In genomic region chr6:8996301-8996943, GRCm38 (mm10) we compare ENCODE assay signal across 9 mouse cellular contexts. TPM values are rescaled to one million over a fixed set of nuclear protein-coding genes. Genes with fewer than 3 reads are reported as not detected.
A peak's percentile ranks its signal among the peaks of the same experiment; 100 is the strongest.
DNase-seq lines count a peak whose midpoint lies in the region; ATAC-seq lines count a peak whose summit lies in the region.
"Had no signal": no experiment of that assay in that cellular context is flagged by ENCODE, and none has a peak within 500 bp of the region (broad histone marks: within the 10 kb centered on the region; RNA-seq: fewer than 3 reads in every experiment).

No protein-coding gene starts in this region.

- H3K36me3 ChIP-seq in hindbrain, embryonic 16.5 days (ENCODE audit: control insufficient read depth, insufficient read depth, low read length), result no peaks in the 10 kb centered on the region
- no peaks in the 10 kb centered on the region for H3K36me3 ChIP-seq in hindbrain, embryonic 13.5 days
- H3K36me3 ChIP-seq: embryonic facial prominence, embryonic 15.5 days had no signal

- intact Hi-C loops in heart, postnatal 10 days (cut with DNase I), result no loop called here

- H3K4me2 ChIP-seq in hindbrain, embryonic 16.5 days (ENCODE audit: low read length), result no peak overlapping the region
- no peak overlapping the region for H3K4me2 ChIP-seq in hindbrain, embryonic 13.5 days
- H3K4me2 ChIP-seq: embryonic facial prominence, embryonic 15.5 days had no signal

- WGBS in hindbrain, embryonic 16.5 days, result 57% methylated on average over 12 of the region's 12 CpGs
- 72% methylated on average over 12 of the region's 12 CpGs for WGBS in hindbrain, embryonic 13.5 days

- H3K4me3 ChIP-seq in hindbrain, embryonic 16.5 days (ENCODE audit: low read length), result no peak overlapping the region
- H3K4me3 ChIP-seq in hindbrain, embryonic 13.5 days, result no peak overlapping the region
- H3K4me3 ChIP-seq: embryonic facial prominence, embryonic 15.5 days had no signal

- no peaks in the 10 kb centered on the region for H3K4me1 ChIP-seq in hindbrain, embryonic 16.5 days (ENCODE audit: control insufficient read depth, insufficient read depth, low read depth, low read length)
- H3K4me1 ChIP-seq in hindbrain, embryonic 13.5 days (replicated peaks), result 0 out of 2 replicates have a peak, but pooled peaks cover 7% of the 10 kb centered on the region

- peak; percentile 43 for DNase-seq in brain, adult 2 months (ENCODE audit: low read depth, low spot score)
- DNase-seq in heart, postnatal 10 days, result peak; percentile 42 to 48
- peak; percentile 10 for DNase-seq in ovary, postnatal 10 days (ENCODE audit: low spot score)
- DNase-seq in layer of hippocampus, adult 8-10 months (ENCODE audit: low spot score in 2 of 2), result no peak
- DNase-seq in cerebellum, adult 18-20 months, result no peak

- no peaks in the 10 kb centered on the region for H3K27me3 ChIP-seq in hindbrain, embryonic 16.5 days (replicated peaks; ENCODE audit: control insufficient read depth, insufficient read depth, low read length)
- H3K27me3 ChIP-seq in hindbrain, embryonic 13.5 days, result no peaks in the 10 kb centered on the region
- H3K27me3 ChIP-seq: embryonic facial prominence, embryonic 15.5 days had no signal

- peak; percentile 78 for ATAC-seq in hindbrain, embryonic 16.5 days
- ATAC-seq in hindbrain, embryonic 13.5 days (ENCODE audit: low FRiP score), result no peak
- no peak for ATAC-seq in inflammation-experienced regulatory T-cells, adult 6 months

- no peak overlapping the region for H3K9ac ChIP-seq in hindbrain, embryonic 16.5 days (ENCODE audit: low read depth, low read length)
- no peak overlapping the region for H3K9ac ChIP-seq in hindbrain, embryonic 13.5 days
- H3K9ac ChIP-seq: embryonic facial prominence, embryonic 15.5 days had no signal

- H3K9me3 ChIP-seq in hindbrain, embryonic 16.5 days (ENCODE audit: control insufficient read depth, low read length), result no peaks in the 10 kb centered on the region
- no peaks in the 10 kb centered on the region for H3K9me3 ChIP-seq in hindbrain, embryonic 13.5 days
- H3K9me3 ChIP-seq: embryonic facial prominence, embryonic 15.5 days had no signal

- H3K27ac ChIP-seq in hindbrain, embryonic 16.5 days (ENCODE audit: low read depth, low read length), result no peak overlapping the region
- no peak overlapping the region for H3K27ac ChIP-seq in hindbrain, embryonic 13.5 days
- H3K27ac ChIP-seq: embryonic facial prominence, embryonic 15.5 days had no signal

RNA-seq across cellular contexts. Expression of gene Nxph1, which starts 48.2 kb away (rescaled TPM):
- 90.3 and 101 TPM in 2 replicates for polyA plus RNA-seq in hindbrain, embryonic 16.5 days (2015; fragmentation: Nextera tagmentation; extraction: Ambion mirVana)
- polyA plus RNA-seq in hindbrain, embryonic 13.5 days (2015; fragmentation: Nextera tagmentation; extraction: Ambion mirVana), result 73.9 and 83.4 TPM in 2 replicates
- total RNA-seq in heart, postnatal 10 days (2021), result not detected
- total RNA-seq in layer of hippocampus, adult 8-10 months (2022), result 10 to 100 TPM; 37.4 to 38.6 (median 38.1) TPM
- polyA plus RNA-seq in inflammation-experienced regulatory T-cells, adult 6 months (2017; shearing (Covaris generic)), result not detected

Comparison
In these comparisons a context has a peak if more than half of its experiments do, and no peak if none do; other contexts are left out.
1. DNase-seq: peak in brain, adult 2 months (single experiment), heart, postnatal 10 days (2 of 2) and ovary, postnatal 10 days (single experiment); none in layer of hippocampus, adult 8-10 months (0 of 2) and cerebellum, adult 18-20 months (0 of 2).
2. RNA of gene Nxph1, which starts 48.2 kb away (polyA plus RNA-seq): 90.3 to 101 TPM in hindbrain, embryonic 16.5 days and 73.9 to 83.4 TPM in hindbrain, embryonic 13.5 days; not detected in inflammation-experienced regulatory T-cells, adult 6 months; every median in the first group is over 10 times any median in the second.